Mouse (Mus musculus): ENCODE measurements around the gene Dedd. TPM values are rescaled to one million over a fixed set of nuclear protein-coding genes. Genes with fewer than 3 reads are reported as not detected.

The Dedd gene
- polyA plus RNA-seq, 2 experiments: 50.9 to 72.5 TPM

DNA sequence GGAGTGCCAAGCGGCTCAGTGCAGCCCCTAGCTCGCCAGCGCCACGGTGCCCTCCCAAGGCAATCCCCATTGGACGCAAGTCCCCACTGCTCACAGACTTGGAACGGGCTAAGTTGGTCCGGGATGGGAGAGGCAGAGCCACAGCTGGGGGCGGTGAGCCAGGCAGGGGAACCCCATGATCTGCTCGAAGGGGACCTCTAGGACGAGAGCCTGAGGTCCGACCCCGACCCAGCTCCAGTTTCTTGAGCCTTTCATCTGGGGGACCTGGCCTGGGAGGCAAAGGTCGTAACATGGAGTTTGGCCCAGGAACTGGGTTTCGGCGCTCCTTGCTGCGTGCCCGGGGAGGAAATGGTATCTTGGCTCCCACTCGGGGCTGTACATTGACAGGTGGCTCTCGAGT is 42.4 kb upstream of the Dedd start:
- no peak for DNase-seq (ENCODE audit: low spot score)
- Histone ChIP-seq H3K9me3 (ENCODE audit: control insufficient read depth, low read length) (no peaks in the 10 kb centered on the region), H3K4me3 (replicated peaks; ENCODE audit: low read length) (peak overlapping the region; percentile 92; the same call in 1 of the 2 replicates), H3K4me1 (ENCODE audit: control insufficient read depth, insufficient read depth, low read length) (peaks cover 11% of the 10 kb centered on the region), H3K27me3 (ENCODE audit: control insufficient read depth, insufficient read depth, low read length) (no peaks in the 10 kb centered on the region), H3K4me2 (replicated peaks; ENCODE audit: low read depth, low read length, severe bottlenecking) (peak overlapping the region; percentile 55), H3K9ac (ENCODE audit: low read depth, low read length, severe bottlenecking) (no peak overlapping the region), H3K36me3 (ENCODE audit: control insufficient read depth, insufficient read depth, low read length) (peaks cover 64% of the 10 kb centered on the region), H3K27ac (replicated peaks; ENCODE audit: low read depth, low read length) (no peak overlapping the region)
- TF ChIP-seq POLR2A (IDR thresholded peaks at IDR 0.05; ENCODE audit: borderline replicate concordance, extremely low read depth, insufficient read depth, insufficient read length): no peak
- ATAC-seq (ENCODE audit: low FRiP score, low read depth): no peak
- 91% methylated on average over 19 of the region's 19 CpGs for WGBS

DNA sequence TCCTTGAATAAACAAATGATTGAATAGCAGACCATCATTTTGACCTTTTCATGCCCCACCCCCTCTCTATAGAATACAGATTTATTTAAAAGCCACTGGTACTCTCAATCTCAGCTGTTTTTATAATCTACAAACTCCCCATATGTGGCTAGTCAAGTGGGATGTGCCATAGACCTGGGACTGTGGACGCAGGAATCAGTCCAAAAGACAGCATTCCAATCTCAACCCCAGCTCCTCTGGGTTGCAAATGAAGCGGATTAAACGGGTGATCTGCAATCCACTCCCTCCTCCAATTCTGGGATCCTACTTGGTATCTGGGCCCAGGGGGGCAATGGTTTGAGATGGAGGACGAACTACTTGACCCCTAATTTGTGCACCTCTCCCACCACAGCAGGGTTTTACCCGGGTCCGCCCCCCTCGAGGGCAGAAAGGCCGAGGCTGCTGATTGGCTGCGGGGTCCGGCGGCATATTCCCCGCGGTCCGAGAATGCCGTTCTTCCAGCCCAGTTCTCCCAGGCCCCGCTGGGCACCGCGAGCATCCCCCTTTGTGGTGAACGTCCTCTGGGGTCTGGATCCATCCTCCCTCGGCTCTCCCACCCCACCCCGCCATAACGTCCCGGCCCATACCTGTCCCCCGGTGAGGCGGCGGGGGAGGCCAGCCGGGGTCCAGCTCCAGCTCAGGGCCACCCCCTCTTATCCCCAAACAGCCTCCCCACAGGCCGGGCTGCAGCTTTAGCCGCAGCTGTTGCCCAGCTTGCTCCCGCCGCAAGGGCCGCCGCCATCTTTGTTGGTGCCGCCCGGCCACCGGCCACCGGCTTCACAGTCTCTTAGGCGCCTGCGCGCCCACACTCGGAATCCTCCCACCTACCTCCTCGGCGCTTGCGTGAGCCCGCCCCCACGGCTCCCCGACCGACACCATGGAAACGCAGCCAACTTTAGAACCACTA is 41.5 kb upstream of the Dedd start, which contains the start of gene Usp21:
TSS of gene Usp21 (minus strand) at position 856 of the 946 bp plus-strand sequence.
- ATAC-seq (ENCODE audit: low FRiP score, low read depth): peak; percentile 96
- peak within 1 kb of the TSS; percentile 55 for H3K4me2 ChIP-seq (replicated peaks; ENCODE audit: low read depth, low read length, severe bottlenecking)
- TF ChIP-seq POLR2A (IDR thresholded peaks at IDR 0.05; ENCODE audit: borderline replicate concordance, extremely low read depth, insufficient read depth, insufficient read length): peak; percentile 87
- peak within 1 kb of the TSS; percentile 92 for H3K4me3 ChIP-seq (replicated peaks; ENCODE audit: low read length)
- H3K27me3 ChIP-seq (ENCODE audit: control insufficient read depth, insufficient read depth, low read length): no peaks in the 10 kb centered on the region
- peaks cover 59% of the 10 kb centered on the region for H3K36me3 ChIP-seq (ENCODE audit: control insufficient read depth, insufficient read depth, low read length)
- 3% methylated on average over 47 of the region's 49 CpGs for WGBS
- H3K27ac ChIP-seq (replicated peaks; ENCODE audit: low read depth, low read length): peak within 1 kb of the TSS; percentile 87
- peaks cover 11% of the 10 kb centered on the region for H3K4me1 ChIP-seq (ENCODE audit: control insufficient read depth, insufficient read depth, low read length)
- no peaks in the 10 kb centered on the region for H3K9me3 ChIP-seq (ENCODE audit: control insufficient read depth, low read length)
- peak within 1 kb of the TSS; percentile 93 for H3K9ac ChIP-seq (ENCODE audit: low read depth, low read length, severe bottlenecking)
- DNase-seq (ENCODE audit: low spot score): peak; percentile 93

- DNase-seq (ENCODE audit: low spot score) (no peak), ATAC-seq (ENCODE audit: low FRiP score, low read depth) (no peak)
- Histone ChIP-seq H3K4me3 (replicated peaks; ENCODE audit: low read length) (no peak overlapping the region), H3K27ac (replicated peaks; ENCODE audit: low read depth, low read length) (peak overlapping the region; percentile 69), H3K9ac (ENCODE audit: low read depth, low read length, severe bottlenecking) (peak overlapping the region; percentile 93; the same call in 1 of the 2 replicates), H3K4me2 (replicated peaks; ENCODE audit: low read depth, low read length, severe bottlenecking) (peak overlapping the region; percentile 55; the same call in 1 of the 2 replicates), H3K9me3 (ENCODE audit: control insufficient read depth, low read length) (no peaks in the 10 kb centered on the region), H3K27me3 (ENCODE audit: control insufficient read depth, insufficient read depth, low read length) (no peaks in the 10 kb centered on the region), H3K36me3 (ENCODE audit: control insufficient read depth, insufficient read depth, low read length) (peaks cover 52% of the 10 kb centered on the region), H3K4me1 (ENCODE audit: control insufficient read depth, insufficient read depth, low read length) (peaks cover 15% of the 10 kb centered on the region)
- no peak for TF ChIP-seq POLR2A (IDR thresholded peaks at IDR 0.05; ENCODE audit: borderline replicate concordance, extremely low read depth, insufficient read depth, insufficient read length)
- WGBS: 69% methylated on average over 4 of the region's 4 CpGs
Observed at GRCm38 (mm10) chr1:171288328-171288727, 40.6 kb upstream of the Dedd start.

- ATAC-seq (ENCODE audit: low FRiP score, low read depth): no peak
Observed at GRCm38 (mm10) chr1:171293351-171293750, 35.6 kb upstream of the Dedd start.

DNA sequence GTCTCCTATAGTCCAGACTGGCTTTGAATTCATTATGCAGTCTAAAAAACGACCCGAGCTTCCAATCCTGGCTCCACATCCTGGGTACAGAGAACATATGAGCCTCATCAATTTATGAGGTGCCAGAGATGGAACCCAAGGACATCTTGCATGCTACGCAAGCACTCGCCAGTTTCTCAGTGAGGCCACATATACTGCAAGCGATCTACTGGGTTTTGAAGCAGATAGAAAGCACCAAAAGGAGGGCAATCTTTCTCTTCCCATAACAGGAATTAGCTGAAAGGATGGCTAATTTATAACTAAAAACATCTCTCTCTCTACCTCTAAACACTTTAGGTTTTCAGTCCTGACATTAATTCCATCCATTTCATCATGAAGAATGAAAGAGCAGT is 35.0 kb upstream of the Dedd start:
- H3K4me1 ChIP-seq (ENCODE audit: control insufficient read depth, insufficient read depth, low read length): peaks cover 9% of the 10 kb centered on the region
- H3K9ac ChIP-seq (ENCODE audit: low read depth, low read length, severe bottlenecking): peak overlapping the region; percentile 89
- peaks cover 13% of the 10 kb centered on the region for H3K36me3 ChIP-seq (ENCODE audit: control insufficient read depth, insufficient read depth, low read length)
- no peaks in the 10 kb centered on the region for H3K9me3 ChIP-seq (ENCODE audit: control insufficient read depth, low read length)
- no peak for DNase-seq (ENCODE audit: low spot score)
- peak overlapping the region; percentile 83 for H3K4me2 ChIP-seq (replicated peaks; ENCODE audit: low read depth, low read length, severe bottlenecking)
- WGBS: 28% methylated on average over 5 of the region's 5 CpGs
- no peak for ATAC-seq (ENCODE audit: low FRiP score, low read depth)
- no peak for TF ChIP-seq POLR2A (IDR thresholded peaks at IDR 0.05; ENCODE audit: borderline replicate concordance, extremely low read depth, insufficient read depth, insufficient read length)
- no peaks in the 10 kb centered on the region for H3K27me3 ChIP-seq (ENCODE audit: control insufficient read depth, insufficient read depth, low read length)
- H3K4me3 ChIP-seq (replicated peaks; ENCODE audit: low read length): peak overlapping the region; percentile 66
- H3K27ac ChIP-seq (replicated peaks; ENCODE audit: low read depth, low read length): peak overlapping the region; percentile 96

More at GRCm38 (mm10) chr1:171293351-171293750, 35.6 kb upstream of the Dedd start:
- H3K4me2 ChIP-seq (replicated peaks; ENCODE audit: low read depth, low read length, severe bottlenecking): peak overlapping the region; percentile 83
- TF ChIP-seq POLR2A (IDR thresholded peaks at IDR 0.05; ENCODE audit: borderline replicate concordance, extremely low read depth, insufficient read depth, insufficient read length): no peak
- H3K36me3 ChIP-seq (ENCODE audit: control insufficient read depth, insufficient read depth, low read length): peaks cover 17% of the 10 kb centered on the region
- peaks cover 9% of the 10 kb centered on the region for H3K4me1 ChIP-seq (ENCODE audit: control insufficient read depth, insufficient read depth, low read length)
- peak overlapping the region; percentile 66 for H3K4me3 ChIP-seq (replicated peaks; ENCODE audit: low read length)
- no peak for DNase-seq (ENCODE audit: low spot score)
- peak overlapping the region; percentile 89 for H3K9ac ChIP-seq (ENCODE audit: low read depth, low read length, severe bottlenecking)
- H3K9me3 ChIP-seq (ENCODE audit: control insufficient read depth, low read length): no peaks in the 10 kb centered on the region
- no peaks in the 10 kb centered on the region for H3K27me3 ChIP-seq (ENCODE audit: control insufficient read depth, insufficient read depth, low read length)
- WGBS: 62% methylated on average over 3 of the region's 3 CpGs
- H3K27ac ChIP-seq (replicated peaks; ENCODE audit: low read depth, low read length): peak overlapping the region; percentile 96; the same call in 1 of the 2 replicates

All from limb, embryonic 14.5 days (tissue).